Mouse (Mus musculus): ENCODE results near the gene Frmpd1.

The Frmpd1 gene

GRCm38 (mm10) chr4:45184521-45185330, at the start of gene Frmpd1:
Gene Frmpd1, plus strand, starts transcription at chr4:45184875.
- in situ Hi-C loops (cut with MboI, MseI): no loop called here

GRCm38 (mm10) chr4:45137636-45138035, 47.0 kb upstream of the Frmpd1 start:
- in situ Hi-C loops (cut with MboI, MseI): no loop called here

- in situ Hi-C loops (cut with MboI, MseI): no loop called here
These were observed 42.8 kb upstream of the Frmpd1 start for GRCm38 (mm10) chr4:45141835-45142234.

GRCm38 (mm10) chr4:45142411-45142810, 42.3 kb upstream of the Frmpd1 start:
- in situ Hi-C loops (cut with MboI, MseI): no loop called here

- in situ Hi-C loops (cut with MboI, MseI): no loop called here
These were observed 41.7 kb upstream of the Frmpd1 start for GRCm38 (mm10) chr4:45143005-45143404.

- in situ Hi-C loops (cut with MboI, MseI): no loop called here
These were observed 28.2 kb upstream of the Frmpd1 start for GRCm38 (mm10) chr4:45156433-45156832.

- in situ Hi-C loops (cut with MboI, MseI): no loop called here
These were observed 26.1 kb upstream of the Frmpd1 start for GRCm38 (mm10) chr4:45158608-45159007.

- in situ Hi-C loops (cut with MboI, MseI): no loop called here
These were observed 23.9 kb upstream of the Frmpd1 start for GRCm38 (mm10) chr4:45160773-45161172.

GRCm38 (mm10) chr4:45163711-45164110, 21.0 kb upstream of the Frmpd1 start:
- in situ Hi-C loops (cut with MboI, MseI): no loop called here

GRCm38 (mm10) chr4:45165477-45165876, 19.2 kb upstream of the Frmpd1 start:
- in situ Hi-C loops (cut with MboI, MseI): no loop called here

GRCm38 (mm10) chr4:45165955-45166354, 18.7 kb upstream of the Frmpd1 start:
- in situ Hi-C loops (cut with MboI, MseI): no loop called here

GRCm38 (mm10) chr4:45171340-45171739, 13.3 kb upstream of the Frmpd1 start:
- in situ Hi-C loops (cut with MboI, MseI): no loop called here

- in situ Hi-C loops (cut with MboI, MseI): no loop called here
These were observed 706 bp upstream of the Frmpd1 start for GRCm38 (mm10) chr4:45183818-45184520.

GRCm38 (mm10) chr4:45185331-45185669, 625 bp downstream of the Frmpd1 start:
- in situ Hi-C loops (cut with MboI, MseI): no loop called here

- in situ Hi-C loops (cut with MboI, MseI): no loop called here
These were observed 13.6 kb downstream of the Frmpd1 start for GRCm38 (mm10) chr4:45198296-45198695.

GRCm38 (mm10) chr4:45203283-45203682, 18.6 kb downstream of the Frmpd1 start:
- in situ Hi-C loops (cut with MboI, MseI): no loop called here

GRCm38 (mm10) chr4:45207444-45207843, 22.8 kb downstream of the Frmpd1 start:
- in situ Hi-C loops (cut with MboI, MseI): no loop called here

GRCm38 (mm10) chr4:45208832-45209363, 24.2 kb downstream of the Frmpd1 start:
- in situ Hi-C loops (cut with MboI, MseI): no loop called here

- in situ Hi-C loops (cut with MboI, MseI): no loop called here
These were observed 27.8 kb downstream of the Frmpd1 start for GRCm38 (mm10) chr4:45212342-45213063.

- in situ Hi-C loops (cut with MboI, MseI): no loop called here
These were observed 35.3 kb downstream of the Frmpd1 start for GRCm38 (mm10) chr4:45219946-45220345.

GRCm38 (mm10) chr4:45222395-45222794, 37.7 kb downstream of the Frmpd1 start:
- in situ Hi-C loops (cut with MboI, MseI): no loop called here

GRCm38 (mm10) chr4:45230263-45230662, 45.6 kb downstream of the Frmpd1 start:
- in situ Hi-C loops (cut with MboI, MseI): no loop called here

Data from T-helper 2 cell (primary cell).